Mouse (Mus musculus) embryo, embryonic 9.5 days (tissue): ENCODE results near the gene Fgfrl1.
"Not testable (repeated sequence)": the region's sequence is repeated elsewhere in the genome, so short reads cannot be mapped to it uniquely, and the experiment has no call there.

Experiments
- DNase-seq: peaks from one replicate; pipeline ENCODE4 v3.0.0-alpha.2; 2017; ENCODE audit errors: extremely low spot score

The Fgfrl1 gene

DNA sequence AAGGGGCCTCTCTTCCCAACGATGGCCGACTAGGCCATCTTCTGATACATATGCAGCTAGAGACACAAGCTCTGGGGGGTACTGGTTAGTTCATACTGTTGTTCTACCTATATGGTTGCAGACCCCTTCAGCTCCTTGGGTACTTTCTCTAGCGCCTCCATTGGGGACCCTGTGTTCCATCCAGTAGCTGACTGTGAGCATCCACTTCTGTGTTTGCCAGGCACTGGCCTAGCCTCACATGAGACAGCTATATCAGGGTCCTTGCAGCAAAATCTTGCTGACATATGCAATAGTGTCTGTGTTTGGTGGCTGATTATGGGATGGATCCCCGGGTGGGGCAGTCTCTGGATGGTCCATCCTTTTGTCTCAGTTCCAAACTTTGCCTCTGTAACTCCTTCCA is 59.1 kb downstream of the Fgfrl1 start:
- DNase-seq, result not testable (repeated sequence)
